ENCODE assay signal across 17 mouse cellular contexts in the genomic region with DNA sequence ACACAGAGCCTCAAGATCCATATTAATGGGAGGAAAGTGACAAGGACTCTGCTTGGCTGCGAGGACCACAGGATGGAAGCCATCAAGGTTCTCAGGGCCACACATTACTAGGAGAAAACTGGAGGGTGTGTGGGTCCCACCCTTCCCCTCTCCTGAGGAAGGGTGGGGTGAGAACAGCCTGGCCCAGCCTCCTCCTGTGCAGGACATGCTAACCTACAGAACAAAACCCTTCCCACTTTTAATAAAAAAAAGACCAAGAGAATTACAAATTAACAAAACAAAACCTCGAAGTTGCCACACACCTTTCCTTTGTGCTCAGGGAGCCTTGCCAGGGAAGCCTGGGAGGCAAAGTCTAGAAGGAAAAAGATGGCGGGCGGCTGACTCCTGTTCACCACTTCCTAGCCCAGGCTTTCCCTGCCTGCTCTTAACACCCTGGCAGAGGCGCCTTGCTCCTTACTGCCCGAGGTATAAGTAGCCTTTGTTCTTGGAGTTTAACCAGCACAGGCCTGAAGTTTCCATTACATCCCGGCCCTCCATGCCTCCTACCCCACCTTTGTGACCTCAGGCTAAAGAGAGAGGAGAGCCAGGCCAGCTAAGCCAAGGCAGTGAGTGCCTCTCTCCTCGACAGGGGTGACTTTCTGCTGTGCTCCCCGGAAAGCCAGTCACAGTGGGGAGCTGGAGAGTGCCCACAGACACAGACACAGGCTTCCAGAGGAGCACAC.
DNase-seq lines count a peak whose midpoint lies in the region; ATAC-seq and TF ChIP-seq lines count a peak whose summit lies in the region.
"Had no signal": no experiment of that assay in that cellular context is flagged by ENCODE, and none has a peak within 500 bp of the region (broad histone marks: within the 10 kb centered on the region; RNA-seq: fewer than 3 reads in every experiment).

No protein-coding gene starts in this region.

- no peak for ATAC-seq in heart, embryonic 11.5 days (replicated peaks; ENCODE audit: insufficient number of reproducible peaks, low FRiP score, low TSS enrichment)
- ATAC-seq in midbrain, embryonic 15.5 days (replicated peaks) = no peak

- H3K36me3 ChIP-seq in heart, embryonic 11.5 days (ENCODE audit: control insufficient read depth, insufficient read depth, low read length) = no peaks in the 10 kb centered on the region
- no peaks in the 10 kb centered on the region for H3K36me3 ChIP-seq in E14TG2a.4 (ENCODE audit: insufficient read depth, low read length)
- H3K36me3 ChIP-seq in limb, embryonic 10.5 days = peaks cover 15% of the 10 kb centered on the region
- no peaks in the 10 kb centered on the region for H3K36me3 ChIP-seq in midbrain, embryonic 15.5 days (replicated peaks)
- H3K36me3 ChIP-seq: heart, embryonic 15.5 days had no signal

- intact Hi-C loops in left cerebral cortex, adult 2 months (cut with DNase I) = no loop called here

- no peak overlapping the region for H3K27ac ChIP-seq in heart, embryonic 11.5 days (ENCODE audit: low read depth, low read length)
- peak overlapping the region; percentile 72 for H3K27ac ChIP-seq in limb, embryonic 10.5 days
- H3K27ac ChIP-seq in left cerebral cortex, adult 2 months = no peak overlapping the region
- no peak overlapping the region for H3K27ac ChIP-seq in midbrain, embryonic 15.5 days
- H3K27ac ChIP-seq: heart, embryonic 15.5 days had no signal

- H3K4me2 ChIP-seq in heart, embryonic 11.5 days = no peak overlapping the region
- no peak overlapping the region for H3K4me2 ChIP-seq in midbrain, embryonic 15.5 days
- H3K4me2 ChIP-seq: heart, embryonic 15.5 days; lung, embryonic 14.5 days had no signal

- no peak overlapping the region for H3K9ac ChIP-seq in heart, embryonic 11.5 days (ENCODE audit: low read depth, low read length)
- no peak overlapping the region for H3K9ac ChIP-seq in midbrain, embryonic 15.5 days
- H3K9ac ChIP-seq: heart, embryonic 15.5 days; lung, embryonic 14.5 days had no signal

- 64% methylated on average over 9 of the region's 9 CpGs for WGBS in heart, embryonic 11.5 days (ENCODE audit: insufficient replicate concordance)
- WGBS in limb, embryonic 10.5 days = 64% methylated on average over 9 of the region's 9 CpGs
- WGBS in midbrain, embryonic 15.5 days = 65% methylated on average over 9 of the region's 9 CpGs

- H3K4me1 ChIP-seq in heart, embryonic 11.5 days (ENCODE audit: control insufficient read depth, insufficient read depth, low read length) = peaks cover 23% of the 10 kb centered on the region
- peaks cover 85% of the 10 kb centered on the region for H3K4me1 ChIP-seq in E14TG2a.4 (replicated peaks; ENCODE audit: low read depth, low read length)
- H3K4me1 ChIP-seq in limb, embryonic 10.5 days = peaks cover 63% of the 10 kb centered on the region
- H3K4me1 ChIP-seq in midbrain, embryonic 15.5 days = no peaks in the 10 kb centered on the region

- no peaks in the 10 kb centered on the region for H3K9me3 ChIP-seq in heart, embryonic 11.5 days (replicated peaks; ENCODE audit: control insufficient read depth, low read length)
- H3K9me3 ChIP-seq in E14TG2a.4 (ENCODE audit: low read length) = peaks cover 6% of the 10 kb centered on the region
- H3K9me3 ChIP-seq in limb, embryonic 10.5 days (replicated peaks) = no peaks in the 10 kb centered on the region
- no peaks in the 10 kb centered on the region for H3K9me3 ChIP-seq in midbrain, embryonic 15.5 days
- H3K9me3 ChIP-seq: heart, embryonic 15.5 days had no signal

- H3K27me3 ChIP-seq in heart, embryonic 11.5 days (ENCODE audit: control insufficient read depth, insufficient read depth, low read length) = no peaks in the 10 kb centered on the region
- peaks cover 32% of the 10 kb centered on the region for H3K27me3 ChIP-seq in E14TG2a.4 (ENCODE audit: insufficient read depth, low read length)
- H3K27me3 ChIP-seq in limb, embryonic 10.5 days (ENCODE audit: low read depth, poor library complexity, severe bottlenecking) = no peaks in the 10 kb centered on the region
- H3K27me3 ChIP-seq in midbrain, embryonic 15.5 days (replicated peaks) = no peaks in the 10 kb centered on the region
- H3K27me3 ChIP-seq: heart, embryonic 15.5 days had no signal

- peak; percentile 40 to 74 for DNase-seq in heart, adult 18-20 months
- peak; percentile 48 for DNase-seq in WW6 (ENCODE audit: low read depth, low spot score)
- DNase-seq in limb, embryonic 10.5 days (ENCODE audit: low spot score) = no peak
- DNase-seq in left cerebral cortex, adult 2 months (ENCODE audit: extremely low spot score in 1 of 2, low spot score in 2 of 2) = no peak
- DNase-seq in Muller cell, postnatal 12 days (ENCODE audit: inconsistent ontology term) = no peak
- DNase-seq: adrenal gland, adult 8-10 months; cerebellum, adult 8-10 months; kidney, postnatal 4 days; layer of hippocampus, postnatal 36 days; right cerebral cortex, adult 18-20 months; thymus, adult 18-20 months had no signal

- no peak for TF ChIP-seq CTCF in E14TG2a.4 (conservative IDR thresholded peaks at IDR 0.05; ENCODE audit: low read length)
- no peak for TF ChIP-seq CTCF in left cerebral cortex, adult 2 months (IDR thresholded peaks at IDR 0.05)

- H3K4me3 ChIP-seq in heart, embryonic 11.5 days (ENCODE audit: low read depth, low read length) = no peak overlapping the region
- H3K4me3 ChIP-seq in E14TG2a.4 (replicated peaks; ENCODE audit: low read length) = peak overlapping the region; percentile 40
- H3K4me3 ChIP-seq in limb, embryonic 10.5 days = no peak overlapping the region
- no peak overlapping the region for H3K4me3 ChIP-seq in left cerebral cortex, adult 2 months
- H3K4me3 ChIP-seq in midbrain, embryonic 15.5 days = no peak overlapping the region
- H3K4me3 ChIP-seq: heart, embryonic 15.5 days; megakaryocyte, embryonic 14.5 days had no signal

Comparison
In these comparisons a context has a peak if more than half of its experiments do, and no peak if none do; other contexts are left out.
1. DNase-seq: peak in heart, adult 18-20 months (2 of 2) and WW6 (single experiment); none in limb, embryonic 10.5 days (single experiment), left cerebral cortex, adult 2 months (0 of 2) and Muller cell, postnatal 12 days (single experiment).